Mouse (Mus musculus) c-Kit-positive CD71-negative TER-119-negative erythroid progenitor cells, embryonic 14.5 days (primary cell): Measurements from ENCODE around the gene Igf1.

Experiments
- DNase-seq: peaks from one replicate; pipeline ENCODE4 v3.0.0-alpha.2; 2013; ENCODE audit warnings: low read depth

Igf1 gene

DNA sequence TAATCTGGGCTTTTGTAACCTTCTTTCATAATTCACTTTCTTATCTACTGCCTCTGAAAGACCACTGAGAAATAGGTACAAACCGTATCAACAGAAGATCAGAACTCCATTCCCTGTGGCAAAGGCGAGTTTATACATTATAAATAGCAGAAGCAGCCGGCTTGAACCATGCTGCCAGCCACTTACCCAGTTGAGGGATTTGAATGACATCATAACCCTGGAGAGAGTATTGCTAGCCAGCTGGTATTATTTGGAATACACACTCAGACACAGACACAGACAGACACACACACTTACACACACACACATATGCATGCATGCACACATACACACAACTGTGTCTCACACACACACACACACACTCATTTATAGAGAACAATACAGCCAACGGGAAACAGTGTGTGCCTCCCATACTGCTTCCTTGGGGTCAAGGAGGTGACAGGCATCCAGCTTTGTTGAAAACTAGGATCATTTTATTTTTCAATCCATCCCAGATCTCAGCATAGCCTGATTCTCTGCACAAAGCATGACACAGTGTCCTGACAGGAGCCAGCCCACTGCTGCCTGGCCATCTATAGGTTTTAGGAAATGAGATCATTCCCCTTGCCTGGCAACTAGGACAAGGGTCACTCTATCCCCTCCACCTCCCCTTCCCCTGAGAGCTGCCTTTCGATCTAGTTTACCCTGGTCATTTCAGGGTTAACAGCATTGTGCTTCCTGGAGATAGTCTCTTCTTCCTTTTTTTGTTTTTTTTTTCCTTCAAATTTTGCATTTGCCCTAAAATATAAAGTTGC is at the start of gene Igf1:
Igf1 (plus strand) TSS at position 253 of the 794 bp plus-strand sequence.
- DNase-seq = no peak

DNA sequence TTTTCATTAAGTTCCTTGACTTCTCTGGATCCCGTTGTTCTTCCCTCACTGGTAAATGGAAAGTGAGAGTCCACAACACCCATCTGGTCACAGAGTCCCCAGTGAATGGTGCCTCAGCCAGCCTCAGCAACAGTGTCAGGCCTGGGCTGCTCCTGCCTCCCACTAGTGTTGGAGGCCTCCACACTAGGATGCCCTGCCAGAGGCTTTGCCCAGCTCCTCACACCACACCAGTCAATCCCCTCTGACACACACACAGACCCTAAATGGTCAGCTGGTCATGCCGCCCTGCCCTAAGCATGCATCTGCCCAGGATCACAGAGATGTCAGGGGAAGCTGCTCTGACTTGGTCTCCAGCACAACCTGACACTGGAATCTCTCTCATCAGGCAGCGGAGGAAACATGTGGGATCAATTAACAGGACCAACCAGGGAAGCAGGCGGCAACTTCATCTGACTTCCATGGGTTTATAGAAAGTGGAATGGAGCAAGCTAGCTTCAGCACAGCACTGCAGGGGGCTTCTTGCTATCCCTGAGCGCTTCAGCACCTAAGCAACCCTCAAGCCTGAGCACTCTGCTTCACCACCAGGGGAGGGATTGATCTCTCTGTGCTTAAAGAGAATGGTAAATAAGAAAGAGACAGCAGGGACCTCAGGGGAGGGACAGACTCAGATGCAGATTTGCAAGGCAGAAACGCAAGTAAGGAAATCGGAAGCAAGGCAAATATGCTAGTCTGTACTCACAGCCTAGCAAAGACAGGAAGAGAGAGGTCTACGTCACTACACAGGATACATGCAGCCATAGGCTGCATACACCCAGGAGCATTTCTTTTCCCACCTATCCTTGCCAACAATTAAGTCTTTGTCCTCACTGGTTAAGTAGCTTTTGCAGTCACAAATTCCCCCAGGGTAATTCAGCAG is 45.6 kb upstream of the Igf1 start:
- no peak for DNase-seq

- no peak for DNase-seq
These were observed 44.9 kb upstream of the Igf1 start for GRCm38 (mm10) chr10:87813073-87813590.

- no peak for DNase-seq
These were observed 41.2 kb upstream of the Igf1 start for GRCm38 (mm10) chr10:87816861-87817260.

- DNase-seq = no peak
These were observed 40.3 kb upstream of the Igf1 start for GRCm38 (mm10) chr10:87817786-87818185.

DNA sequence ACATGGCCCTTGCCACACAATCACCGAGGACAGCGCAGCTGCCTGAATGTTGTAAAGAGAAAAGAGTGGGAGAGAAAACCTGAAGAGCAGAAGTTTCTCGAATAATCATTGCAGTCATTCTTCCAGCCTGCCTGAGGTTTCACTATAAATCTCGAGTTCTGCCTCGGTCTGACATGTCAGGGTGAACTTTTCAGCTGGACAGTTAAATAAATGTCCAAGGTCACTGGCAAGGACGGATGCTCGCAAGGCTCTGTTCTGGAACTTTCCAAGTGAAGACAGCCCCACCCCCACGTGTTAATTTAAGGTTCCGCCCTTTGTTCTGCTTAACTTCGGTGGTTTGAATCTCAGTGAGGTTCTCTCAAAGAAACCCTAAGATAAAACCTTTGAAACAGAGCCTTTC is 36.2 kb upstream of the Igf1 start:
- no peak for DNase-seq

GRCm38 (mm10) chr10:87830012-87830411 is 28.1 kb upstream of the Igf1 start:
- no peak for DNase-seq

DNA sequence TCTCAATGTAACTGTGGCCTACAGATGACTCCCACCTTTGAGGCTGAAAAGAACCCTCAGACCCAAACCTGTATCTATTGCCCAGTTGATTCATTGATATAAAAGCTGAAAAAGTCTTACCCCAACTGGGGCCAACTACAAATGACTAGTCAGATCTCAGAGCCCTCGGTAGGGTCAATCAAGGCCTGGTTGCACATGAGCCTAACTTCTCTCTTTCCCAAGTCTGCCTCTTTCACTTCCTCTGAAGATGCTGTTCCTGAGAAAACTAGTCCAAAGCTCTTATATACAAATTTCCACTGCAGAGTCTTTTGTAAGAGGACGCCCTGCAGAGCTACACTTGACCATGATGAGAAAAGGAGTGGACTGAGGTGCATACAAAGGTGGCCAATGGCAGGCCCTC is 27.4 kb upstream of the Igf1 start:
- no peak for DNase-seq

GRCm38 (mm10) chr10:87832101-87832500 is 26.0 kb upstream of the Igf1 start:
- no peak for DNase-seq

GRCm38 (mm10) chr10:87839454-87839853 is 18.6 kb upstream of the Igf1 start:
- no peak for DNase-seq

DNA sequence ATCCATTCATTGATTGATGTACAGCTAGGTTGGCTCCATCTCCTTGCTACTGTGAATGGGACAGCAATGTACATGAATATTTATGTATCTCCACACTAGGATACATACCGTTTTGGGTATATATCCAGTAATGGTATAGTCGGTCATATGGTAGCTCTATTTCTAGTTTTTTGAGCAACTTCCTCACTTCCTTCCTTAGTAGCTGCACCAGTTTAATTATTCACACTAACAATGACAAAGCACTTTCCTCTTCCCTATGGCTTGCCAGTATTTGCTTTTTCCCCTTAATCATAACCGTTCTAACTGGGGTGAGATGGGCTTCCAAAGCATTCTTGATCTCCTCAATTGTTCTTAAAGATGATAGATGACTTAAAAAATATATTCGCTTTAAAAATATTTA is 15.6 kb upstream of the Igf1 start:
- no peak for DNase-seq

DNA sequence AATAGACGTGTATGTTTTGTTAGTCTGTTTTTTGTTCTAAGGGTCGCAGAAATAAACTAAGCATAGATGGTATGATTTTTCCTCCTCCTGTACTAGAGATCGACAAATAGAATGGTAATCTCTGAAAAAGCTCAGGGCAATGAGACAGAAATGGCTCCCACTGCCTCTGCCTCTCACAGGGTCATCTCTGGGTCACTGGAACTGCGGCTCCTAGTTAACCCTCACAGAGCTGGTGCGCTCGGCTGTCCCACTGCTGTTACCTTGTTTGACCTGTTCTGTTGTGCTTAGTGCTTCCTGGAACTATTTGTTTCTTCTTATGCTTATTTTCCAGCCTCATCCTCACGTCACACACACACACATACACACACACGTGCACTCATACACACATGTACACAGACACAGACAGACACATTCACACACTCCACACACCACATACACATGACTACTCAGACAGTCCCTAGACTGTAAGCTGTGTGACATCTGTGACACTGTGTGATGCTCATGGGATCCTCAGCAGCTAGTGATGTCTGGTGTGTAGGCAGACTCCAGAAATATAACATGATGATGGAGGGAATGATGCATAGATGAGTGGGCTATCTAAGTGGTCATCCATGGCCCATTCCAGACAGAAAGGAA is 13.0 kb upstream of the Igf1 start:
- no peak for DNase-seq

DNA sequence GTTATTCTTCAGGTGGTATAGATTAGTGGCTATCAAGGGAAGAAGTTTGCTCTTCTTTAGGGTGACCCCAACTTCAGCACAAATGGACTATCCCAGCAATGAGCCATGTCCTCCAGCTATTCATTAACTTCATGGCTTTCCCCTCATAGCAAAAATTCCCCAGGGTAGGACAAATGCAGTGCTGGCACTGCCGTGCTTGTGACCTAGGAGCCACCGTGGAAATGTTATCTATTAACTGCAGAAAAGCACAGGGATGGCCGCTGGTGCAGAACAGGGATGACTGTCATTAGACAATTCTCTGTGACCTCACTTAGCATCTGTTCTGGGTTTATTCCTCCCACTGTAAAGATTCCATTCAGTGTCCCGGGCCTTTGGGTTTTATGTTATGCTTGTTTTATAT is 10.2 kb upstream of the Igf1 start:
- DNase-seq = no peak

DNA sequence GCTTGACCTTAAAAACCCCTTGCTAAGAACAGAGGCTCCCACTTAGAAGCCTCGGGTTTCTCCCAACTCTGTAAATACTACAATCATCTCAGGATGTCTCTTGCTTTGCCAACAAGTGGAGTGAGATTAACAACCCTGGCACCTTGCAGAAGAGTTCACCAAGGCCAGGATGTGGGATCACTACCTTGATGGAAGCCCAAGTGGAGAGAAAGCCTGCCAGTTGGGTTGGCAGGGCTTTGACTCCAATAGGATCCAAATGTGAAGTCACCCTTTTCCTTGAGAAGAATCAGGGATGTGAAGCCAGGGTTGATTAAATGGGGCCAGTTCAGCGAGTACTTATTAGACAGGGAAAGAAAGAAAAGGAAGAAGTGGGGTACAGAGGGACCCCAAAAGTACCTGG is 9.6 kb upstream of the Igf1 start:
- no peak for DNase-seq

DNA sequence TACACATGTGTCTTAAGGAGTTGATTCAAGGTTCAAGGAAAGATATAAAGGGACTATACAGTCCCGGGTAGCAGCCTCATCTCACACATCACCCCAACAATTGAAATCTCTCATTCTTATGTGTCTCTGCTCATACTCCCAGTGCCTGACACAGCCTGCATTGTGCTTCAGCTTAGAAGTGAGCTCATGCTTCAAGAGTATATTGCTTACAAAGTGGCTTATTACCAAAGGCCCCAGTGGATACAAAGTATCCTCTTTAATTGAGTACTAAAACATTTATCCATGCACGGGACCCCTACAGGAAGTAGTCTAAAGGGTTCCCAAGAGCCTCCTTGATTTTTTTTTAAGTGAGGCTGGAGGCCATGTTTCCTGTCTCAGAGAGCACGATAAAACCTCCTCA is 6.6 kb upstream of the Igf1 start:
- DNase-seq = no peak

DNA sequence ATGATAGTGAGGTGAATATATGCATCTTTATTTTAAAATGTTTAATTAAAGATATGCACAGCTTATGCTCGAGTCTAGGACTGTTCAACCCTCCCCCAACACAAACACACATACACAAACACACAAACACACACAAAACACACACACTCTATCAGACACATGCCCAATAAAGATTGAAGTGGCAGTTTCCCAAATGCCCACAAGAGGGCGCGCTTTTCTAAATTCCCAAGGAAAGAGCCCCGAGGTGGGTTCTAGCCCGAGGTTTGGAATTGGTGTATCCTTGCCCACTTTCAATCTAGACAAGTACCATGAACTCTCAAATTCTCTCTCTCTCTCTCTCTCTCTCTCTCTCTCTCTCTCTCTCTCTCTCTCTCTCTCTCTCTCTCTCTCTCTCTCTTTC is 3.7 kb upstream of the Igf1 start:
- DNase-seq = peak; percentile 53

GRCm38 (mm10) chr10:87855423-87856122 is 2.5 kb upstream of the Igf1 start:
- no peak for DNase-seq

GRCm38 (mm10) chr10:87857215-87857955 is 680 bp upstream of the Igf1 start:
- no peak for DNase-seq

DNA sequence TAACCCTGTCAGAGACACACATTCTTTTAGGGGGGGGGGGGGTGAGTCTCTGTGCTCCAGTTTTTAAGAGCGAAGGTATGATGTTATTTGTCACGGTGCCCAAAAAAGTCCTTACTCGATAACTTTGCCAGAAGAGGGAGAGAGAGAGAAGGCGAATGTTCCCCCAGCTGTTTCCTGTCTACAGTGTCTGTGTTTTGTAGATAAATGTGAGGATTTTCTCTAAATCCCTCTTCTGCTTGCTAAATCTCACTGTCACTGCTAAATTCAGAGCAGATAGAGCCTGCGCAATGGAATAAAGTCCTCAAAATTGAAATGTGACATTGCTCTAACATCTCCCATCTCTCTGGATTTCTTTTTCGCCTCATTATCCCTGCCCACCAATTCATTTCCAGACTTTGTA is 874 bp downstream of the Igf1 start:
- no peak for DNase-seq

DNA sequence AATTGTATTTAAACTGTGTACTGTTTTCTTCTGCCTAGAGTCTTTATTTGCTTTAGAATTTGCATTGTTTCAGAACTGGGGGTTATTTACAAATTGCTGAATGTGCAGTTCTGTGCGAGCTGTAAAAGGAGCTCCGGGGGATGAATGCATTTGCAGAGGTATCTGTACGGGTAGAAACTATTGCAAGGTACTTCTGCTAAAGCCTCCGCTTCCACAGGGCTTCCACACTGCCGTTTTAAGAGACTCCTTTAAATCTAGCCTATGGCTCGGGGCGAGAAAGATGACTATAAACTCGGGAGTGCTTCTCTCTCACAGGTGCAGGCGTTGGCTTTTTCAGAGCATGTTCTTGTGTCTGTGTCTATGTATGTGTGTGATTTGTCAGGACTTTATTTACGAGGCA is 1.4 kb downstream of the Igf1 start:
- no peak for DNase-seq
